Mouse (Mus musculus): Measurements from ENCODE around the gene Vmn1r120. TPM values are rescaled to one million over a fixed set of nuclear protein-coding genes. Genes with fewer than 3 reads are reported as not detected.
"Not testable (repeated sequence)": the region's sequence is repeated elsewhere in the genome, so short reads cannot be mapped to it uniquely, and the experiment has no call there.

Gene Vmn1r120
- total RNA-seq (2021) (not detected), polyA plus RNA-seq (2012; rRNA removed) (not detected in 2 replicates)
- long read RNA-seq: 0 reads

DNA sequence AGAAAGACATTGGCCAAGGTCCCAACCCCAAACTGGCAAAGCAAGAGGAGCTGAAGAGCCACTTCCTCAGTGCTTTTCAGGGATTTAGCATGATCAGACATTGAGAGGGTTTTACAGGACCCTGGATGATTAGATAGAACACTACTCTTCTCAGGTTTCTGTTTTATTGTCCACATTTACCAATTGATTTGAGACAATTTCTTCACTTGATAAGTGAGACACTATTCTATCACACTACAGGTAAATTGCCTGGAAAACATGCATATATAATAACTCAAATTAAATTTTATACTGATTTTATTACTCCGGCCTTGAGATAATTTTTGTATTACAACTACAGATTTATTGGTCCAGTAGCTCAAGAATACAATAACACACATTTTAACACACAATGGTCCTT, at the start of gene Vmn1r120:
Vmn1r120 (minus strand) TSS at position 101 of the 400 bp plus-strand sequence.
- H3K27ac ChIP-seq; H3K4me1 ChIP-seq (ENCODE audit: control insufficient read depth, insufficient read depth, low read length); H3K27me3 ChIP-seq (ENCODE audit: control insufficient read depth, insufficient read depth, low read length); H3K4me3 ChIP-seq; H3K79me2 ChIP-seq (replicated peaks; ENCODE audit: control insufficient read depth, insufficient read depth, low read length); intact Hi-C loops (cut with DNase I); H3K36me3 ChIP-seq (ENCODE audit: control insufficient read depth, insufficient read depth, low read length); H3K9ac ChIP-seq (ENCODE audit: low read depth, low read length); DNase-seq: not testable (repeated sequence)
- WGBS: 57% methylated on average over 1 of the region's 1 CpGs

GRCm38 (mm10) chr7:21098413-21098812, 44.8 kb upstream of the Vmn1r120 start, which contains the start of gene Vmn1r121:
Vmn1r121 (minus strand) TSS chr7:21098513.
- H3K27me3 ChIP-seq (ENCODE audit: control insufficient read depth, insufficient read depth, low read length); intact Hi-C loops (cut with DNase I); H3K4me1 ChIP-seq (ENCODE audit: control insufficient read depth, insufficient read depth, low read length); H3K4me3 ChIP-seq; H3K27ac ChIP-seq; H3K79me2 ChIP-seq (replicated peaks; ENCODE audit: control insufficient read depth, insufficient read depth, low read length); DNase-seq; H3K36me3 ChIP-seq (ENCODE audit: control insufficient read depth, insufficient read depth, low read length); H3K9ac ChIP-seq (ENCODE audit: low read depth, low read length): not testable (repeated sequence)
- WGBS: 60% methylated on average over 5 of the region's 5 CpGs

DNA sequence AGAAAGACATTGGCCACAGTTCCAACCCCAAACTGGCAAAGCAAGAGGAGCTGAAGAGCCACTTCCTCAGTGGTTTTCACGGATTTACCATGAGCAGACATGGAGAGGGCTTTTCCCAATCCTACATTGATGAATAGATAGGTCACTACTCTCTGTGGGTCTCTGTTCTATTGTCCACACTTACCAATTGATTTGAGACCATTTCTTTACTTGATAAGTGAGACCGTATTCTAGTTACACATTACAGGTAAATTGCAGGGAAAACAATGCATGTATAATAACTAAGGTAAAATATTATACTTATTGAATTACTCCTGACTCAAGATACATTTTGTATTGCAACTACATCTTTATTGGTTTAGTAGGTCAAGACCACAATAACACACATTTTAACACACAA, 41.2 kb downstream of the Vmn1r120 start, which contains the start of gene Vmn1r119:
Vmn1r119 (minus strand) TSS at position 101 of the 400 bp plus-strand sequence.
- H3K9ac ChIP-seq (ENCODE audit: low read depth, low read length); intact Hi-C loops (cut with DNase I); H3K27me3 ChIP-seq (ENCODE audit: control insufficient read depth, insufficient read depth, low read length); H3K79me2 ChIP-seq (replicated peaks; ENCODE audit: control insufficient read depth, insufficient read depth, low read length); H3K4me3 ChIP-seq; H3K36me3 ChIP-seq (ENCODE audit: control insufficient read depth, insufficient read depth, low read length); H3K4me1 ChIP-seq (ENCODE audit: control insufficient read depth, insufficient read depth, low read length); H3K27ac ChIP-seq; DNase-seq: not testable (repeated sequence)
- no CpG with 5 or more reads among the region's 2 CpGs for WGBS

Other genes starting within 250 kb of the Vmn1r120 start
- not detected for gene Vmn1r114, start 241.6 kb downstream of the Vmn1r120 start, total RNA-seq (2021)
- gene Vmn1r114, start 241.6 kb downstream of the Vmn1r120 start, polyA plus RNA-seq (2012; rRNA removed): not detected in 2 replicates
- not detected for gene Vmn1r115, start 208.8 kb downstream of the Vmn1r120 start, total RNA-seq (2021)
- gene Vmn1r115, start 208.8 kb downstream of the Vmn1r120 start, polyA plus RNA-seq (2012; rRNA removed): not detected in 2 replicates
- not detected for gene Vmn1r116, start 181.5 kb downstream of the Vmn1r120 start, total RNA-seq (2021)
- not detected in 2 replicates for gene Vmn1r116, start 181.5 kb downstream of the Vmn1r120 start, polyA plus RNA-seq (2012; rRNA removed)
- not detected for gene Vmn1r117, start 169.7 kb downstream of the Vmn1r120 start, total RNA-seq (2021)
- gene Vmn1r117, start 169.7 kb downstream of the Vmn1r120 start, polyA plus RNA-seq (2012; rRNA removed): not detected in 2 replicates
- gene Vmn1r118, start 141.4 kb downstream of the Vmn1r120 start, total RNA-seq (2021): not detected
- not detected in 2 replicates for gene Vmn1r118, start 141.4 kb downstream of the Vmn1r120 start, polyA plus RNA-seq (2012; rRNA removed)
- gene Vmn1r119, start 41.3 kb downstream of the Vmn1r120 start, total RNA-seq (2021): not detected
- gene Vmn1r119, start 41.3 kb downstream of the Vmn1r120 start, polyA plus RNA-seq (2012; rRNA removed): not detected in 2 replicates
- gene Vmn1r121, start 44.7 kb upstream of the Vmn1r120 start, total RNA-seq (2021): not detected
- gene Vmn1r121, start 44.7 kb upstream of the Vmn1r120 start, polyA plus RNA-seq (2012; rRNA removed): not detected in 2 replicates
- not detected for gene Vmn1r122, start 80.3 kb upstream of the Vmn1r120 start, total RNA-seq (2021)
- not detected in 2 replicates for gene Vmn1r122, start 80.3 kb upstream of the Vmn1r120 start, polyA plus RNA-seq (2012; rRNA removed)
- gene Vmn1r123, start 108.4 kb upstream of the Vmn1r120 start, total RNA-seq (2021): not detected
- not detected in 2 replicates for gene Vmn1r123, start 108.4 kb upstream of the Vmn1r120 start, polyA plus RNA-seq (2012; rRNA removed)
- not detected for gene Gm5157, start 136.6 kb upstream of the Vmn1r120 start, total RNA-seq (2021)
- gene Gm5157, start 136.6 kb upstream of the Vmn1r120 start, polyA plus RNA-seq (2012; rRNA removed): not detected in 2 replicates
- not detected for gene Vmn1r124, start 206.8 kb upstream of the Vmn1r120 start, total RNA-seq (2021)
- not detected in 2 replicates for gene Vmn1r124, start 206.8 kb upstream of the Vmn1r120 start, polyA plus RNA-seq (2012; rRNA removed)
- gene Vmn1r125, start 218.4 kb upstream of the Vmn1r120 start, total RNA-seq (2021): not detected
- not detected in 2 replicates for gene Vmn1r125, start 218.4 kb upstream of the Vmn1r120 start, polyA plus RNA-seq (2012; rRNA removed)
- not detected for gene Vmn1r126, start 247.7 kb upstream of the Vmn1r120 start, total RNA-seq (2021)
- gene Vmn1r126, start 247.7 kb upstream of the Vmn1r120 start, polyA plus RNA-seq (2012; rRNA removed): not detected in 2 replicates